Mouse (Mus musculus) ZHBTc4 (cell line): ENCODE measurements around the gene Dpm2.

Source experiments
- DNase-seq: peaks from one replicate; pipeline ENCODE4 v3.0.0-alpha.2; 2011; ENCODE audit warnings: low read depth, low spot score

Gene Dpm2

GRCm38 (mm10) chr2:32570698-32571494 lies at the start of gene Dpm2:
Gene Dpm2 (plus strand): TSS chr2:32570858.
- peak; percentile 96 for DNase-seq

GRCm38 (mm10) chr2:32524536-32525031 lies 46.1 kb upstream of the Dpm2 start:
- no peak for DNase-seq

- no peak for DNase-seq
Observed at GRCm38 (mm10) chr2:32525816-32526215, 44.8 kb upstream of the Dpm2 start.

- no peak for DNase-seq
Observed at GRCm38 (mm10) chr2:32527468-32527966, 43.1 kb upstream of the Dpm2 start.

GRCm38 (mm10) chr2:32528326-32528725 lies 42.3 kb upstream of the Dpm2 start:
- DNase-seq = no peak

- no peak for DNase-seq
Observed at GRCm38 (mm10) chr2:32530479-32530878, 40.2 kb upstream of the Dpm2 start.

- DNase-seq = no peak
Observed at GRCm38 (mm10) chr2:32533163-32533562, 37.5 kb upstream of the Dpm2 start.

GRCm38 (mm10) chr2:32534061-32534732 lies 36.5 kb upstream of the Dpm2 start:
- DNase-seq = peak; percentile 62

- peak; percentile 99 for DNase-seq
Observed at GRCm38 (mm10) chr2:32534733-32535471, 35.8 kb upstream of the Dpm2 start, which contains the start of gene Fam102a. Gene Fam102a (plus strand): TSS chr2:32535332.

- peak; percentile 58 for DNase-seq
Observed at GRCm38 (mm10) chr2:32535501-32535991, 35.1 kb upstream of the Dpm2 start.

- DNase-seq = no peak
Observed at GRCm38 (mm10) chr2:32536086-32536633, 34.5 kb upstream of the Dpm2 start.

- peak; percentile 86 for DNase-seq
Observed at GRCm38 (mm10) chr2:32536634-32537359, 33.9 kb upstream of the Dpm2 start.

- DNase-seq = no peak
Observed at GRCm38 (mm10) chr2:32537360-32537905, 33.2 kb upstream of the Dpm2 start.

GRCm38 (mm10) chr2:32537941-32538340 lies 32.7 kb upstream of the Dpm2 start:
- no peak for DNase-seq

- DNase-seq = no peak
Observed at GRCm38 (mm10) chr2:32538461-32538860, 32.2 kb upstream of the Dpm2 start.

GRCm38 (mm10) chr2:32539452-32539981 lies 31.1 kb upstream of the Dpm2 start:
- peak; percentile 76 for DNase-seq

GRCm38 (mm10) chr2:32541333-32541908 lies 29.2 kb upstream of the Dpm2 start:
- DNase-seq = no peak

- no peak for DNase-seq
Observed at GRCm38 (mm10) chr2:32541986-32542573, 28.6 kb upstream of the Dpm2 start.

GRCm38 (mm10) chr2:32543031-32543449 lies 27.6 kb upstream of the Dpm2 start:
- no peak for DNase-seq
